Mouse (Mus musculus): ENCODE data around the gene Dmgdh. TPM values are rescaled to one million over a fixed set of nuclear protein-coding genes. Genes with fewer than 3 reads are reported as not detected.

Dmgdh gene
- not detected in 2 replicates for total RNA-seq (2015; ENCODE audit: low replicate concordance)
- total RNA-seq (2017; ENCODE audit: low replicate concordance) = not detected in 2 replicates

DNA sequence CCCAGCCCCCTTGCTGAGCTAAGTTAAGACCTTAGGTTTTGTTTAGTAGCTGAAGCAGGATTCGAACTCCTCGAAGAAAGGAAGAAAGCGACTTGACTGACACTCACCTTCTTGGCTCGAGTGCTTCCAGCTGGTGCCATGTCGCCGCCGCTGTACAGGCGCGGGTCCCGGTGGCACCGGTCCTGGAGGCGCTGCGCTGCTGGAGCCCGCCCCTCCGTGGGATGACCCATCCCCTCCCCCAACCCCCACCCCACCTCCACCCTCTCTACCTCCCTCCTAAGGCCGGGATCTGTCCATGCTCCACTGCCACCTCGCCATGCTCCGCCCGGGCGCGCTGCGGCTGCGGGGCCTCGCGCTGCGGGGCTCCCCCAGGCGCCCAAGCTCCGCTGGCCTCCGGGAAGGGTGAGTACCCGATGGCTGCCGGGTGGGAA lies at the start of gene Dmgdh, which contains the start of gene Bhmt2:
Dmgdh (plus strand) TSS at position 303 of the 431 bp plus-strand sequence.
Bhmt2 (minus strand) TSS at position 172 of the 431 bp plus-strand sequence.
- no peak for ATAC-seq (replicated peaks; ENCODE audit: low FRiP score, poor library complexity, severe bottlenecking)

DNA sequence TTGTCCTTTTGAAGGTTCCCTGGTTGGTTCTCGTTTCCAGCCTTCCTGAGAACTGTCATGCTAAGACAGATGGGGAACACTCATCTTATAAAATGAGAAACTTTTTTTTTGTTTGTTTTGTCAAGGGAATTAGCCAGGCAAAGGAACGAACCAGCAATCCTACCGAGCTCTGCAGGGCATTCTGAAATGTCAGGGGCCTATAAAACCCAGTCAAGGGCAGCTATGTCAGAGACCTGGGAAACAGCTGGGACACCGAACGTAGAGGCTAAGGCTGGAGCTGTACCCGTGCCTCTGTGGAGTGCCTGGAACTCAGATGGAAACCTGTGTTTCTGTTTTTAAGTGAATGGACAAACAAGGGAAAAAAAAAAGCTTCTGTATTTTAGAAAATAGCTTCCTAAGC lies 45.4 kb upstream of the Dmgdh start:
- no peak for ATAC-seq (replicated peaks; ENCODE audit: low FRiP score, poor library complexity, severe bottlenecking)

DNA sequence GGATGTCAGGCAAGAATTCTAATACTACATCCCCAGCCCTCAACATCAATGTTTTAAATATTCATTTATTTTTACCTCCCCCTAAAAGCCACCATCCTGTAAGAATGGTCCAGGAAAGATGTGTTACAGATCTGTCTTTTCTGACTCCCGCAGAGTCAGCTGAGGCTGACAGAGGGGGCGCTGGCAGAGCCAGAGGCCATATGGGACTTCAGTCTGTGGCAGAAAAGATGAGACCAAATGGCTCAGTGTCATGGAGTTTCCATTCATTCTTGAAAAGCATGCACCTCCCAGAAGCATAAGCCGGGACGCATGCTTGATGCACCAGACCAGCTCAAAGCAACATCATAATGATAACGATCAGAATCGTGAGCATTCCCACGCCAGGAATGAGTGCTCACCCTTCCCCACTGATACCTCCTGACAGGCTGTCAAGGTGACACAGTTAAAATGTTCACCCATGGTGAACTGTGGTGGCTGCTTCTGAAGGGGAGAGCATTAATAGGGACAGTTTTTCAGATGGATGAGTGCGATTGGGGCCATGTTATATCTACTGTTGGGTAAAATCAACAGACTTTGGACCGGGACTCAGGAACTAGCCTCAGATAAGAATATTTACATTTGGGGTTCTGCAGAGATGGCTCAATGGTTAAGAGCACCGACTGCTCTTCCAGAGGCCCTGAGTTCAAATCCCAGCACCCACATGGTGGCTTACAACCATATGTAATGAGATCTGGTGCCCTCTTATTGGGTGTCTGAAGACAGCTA lies 43.1 kb upstream of the Dmgdh start:
- ATAC-seq (replicated peaks; ENCODE audit: low FRiP score, poor library complexity, severe bottlenecking) = no peak

DNA sequence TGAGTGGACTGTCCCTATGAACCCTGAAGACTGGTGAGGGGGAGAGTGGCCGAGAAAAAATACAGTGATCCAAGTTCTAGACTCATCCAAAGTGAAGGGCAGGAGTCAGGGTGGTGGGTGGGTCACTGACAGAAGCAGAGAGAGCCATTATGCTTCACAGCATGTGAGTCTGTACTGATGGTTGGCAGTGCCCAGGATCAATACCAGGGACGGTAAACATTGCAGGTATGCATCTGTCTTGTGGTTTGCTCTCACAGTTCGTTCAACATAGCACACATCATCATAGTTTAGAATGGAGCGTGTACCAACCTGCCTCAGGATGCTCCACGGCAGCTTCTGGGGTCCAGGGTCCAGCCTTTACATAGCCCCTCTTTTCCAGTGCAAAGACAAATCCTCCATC lies 41.3 kb upstream of the Dmgdh start:
- ATAC-seq (replicated peaks; ENCODE audit: low FRiP score, poor library complexity, severe bottlenecking) = no peak; the same call in 1 of the 2 replicates

DNA sequence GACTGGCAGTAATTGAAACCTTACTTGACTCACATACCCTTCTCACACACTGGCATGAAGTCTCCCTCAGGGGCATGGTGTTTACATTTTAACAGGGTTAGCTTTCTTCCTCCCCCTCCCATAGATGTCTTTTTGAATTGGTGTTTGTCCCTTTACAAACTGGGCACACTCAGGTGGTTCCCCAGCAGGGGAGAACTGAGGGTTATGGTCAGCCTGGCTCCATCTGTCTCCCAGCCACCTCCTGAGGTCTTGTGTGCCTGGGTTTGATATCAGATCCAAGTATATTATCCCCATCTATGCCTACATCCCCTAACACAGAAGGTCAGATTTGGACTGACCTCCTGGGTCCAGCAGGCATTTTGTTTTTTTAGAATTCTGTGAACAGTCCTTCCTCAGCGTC lies 37.7 kb upstream of the Dmgdh start:
- ATAC-seq (replicated peaks; ENCODE audit: low FRiP score, poor library complexity, severe bottlenecking) = no peak

DNA sequence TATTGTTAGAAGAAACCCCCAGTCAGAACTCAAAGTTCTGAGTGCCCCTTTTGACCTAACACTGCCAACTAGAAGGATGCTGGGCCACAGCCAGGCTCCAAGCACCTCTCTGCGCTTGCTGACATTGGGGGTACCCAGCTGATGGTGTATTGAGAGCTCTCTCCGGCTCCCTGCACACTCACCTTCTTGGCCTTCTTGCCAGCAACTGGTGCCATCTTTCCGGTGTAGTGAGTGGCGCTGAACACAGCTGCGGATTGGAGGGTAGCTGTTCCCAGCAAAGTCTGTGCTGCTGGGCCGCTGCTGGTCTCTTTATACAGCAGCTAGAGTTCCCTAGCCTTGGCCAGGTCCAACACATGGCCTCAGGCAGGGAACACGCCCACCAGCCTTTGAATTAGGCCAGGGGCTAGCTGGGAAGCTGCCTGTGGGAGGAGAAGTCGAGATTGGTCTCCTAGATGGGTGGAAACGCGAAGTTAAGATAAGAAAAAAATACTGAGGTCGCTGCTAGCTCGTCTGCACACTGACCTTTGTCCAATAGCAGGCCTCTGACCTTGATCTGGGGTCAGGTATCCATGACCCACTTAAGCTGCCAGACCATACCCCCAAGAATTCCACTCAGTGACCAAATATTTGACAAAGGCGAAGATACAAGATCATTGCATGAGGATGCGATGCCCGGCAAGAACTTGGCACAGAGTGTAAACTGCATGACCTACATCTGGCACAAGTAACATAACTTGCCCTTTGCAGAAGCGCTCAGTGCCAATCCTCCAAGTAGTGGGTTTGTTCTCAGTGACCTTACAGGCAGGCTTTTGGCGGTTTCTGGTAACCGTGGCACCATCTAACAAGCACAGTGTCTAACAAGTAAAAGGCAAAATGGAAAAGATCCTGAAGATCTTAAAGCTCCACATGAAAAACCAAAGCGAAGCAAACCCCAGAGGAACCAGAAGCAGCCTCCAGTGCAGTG lies 36.7 kb upstream of the Dmgdh start, which contains the start of gene Bhmt:
Bhmt (minus strand) TSS at position 680 of the 964 bp plus-strand sequence.
- no peak for ATAC-seq (replicated peaks; ENCODE audit: low FRiP score, poor library complexity, severe bottlenecking)

DNA sequence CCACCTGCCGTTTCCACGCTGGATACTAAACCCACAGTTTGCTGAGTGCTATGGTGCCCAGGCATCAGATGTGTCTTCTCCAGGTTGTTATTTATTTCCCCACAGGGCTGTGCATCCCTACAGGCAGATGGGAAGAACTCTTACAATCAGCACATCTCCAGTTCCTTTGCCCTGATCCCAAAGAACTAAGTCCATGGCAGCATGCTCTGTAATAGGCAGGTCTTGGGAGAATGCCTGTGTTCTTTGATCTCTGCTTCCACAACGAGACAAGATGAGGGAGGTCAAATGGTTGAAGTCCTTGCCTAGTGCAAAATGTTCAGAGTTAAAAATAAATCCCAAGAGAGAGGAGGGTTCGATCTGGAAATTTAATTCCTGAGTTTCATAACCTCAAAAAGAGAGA lies 34.6 kb upstream of the Dmgdh start:
- ATAC-seq (replicated peaks; ENCODE audit: low FRiP score, poor library complexity, severe bottlenecking) = no peak

DNA sequence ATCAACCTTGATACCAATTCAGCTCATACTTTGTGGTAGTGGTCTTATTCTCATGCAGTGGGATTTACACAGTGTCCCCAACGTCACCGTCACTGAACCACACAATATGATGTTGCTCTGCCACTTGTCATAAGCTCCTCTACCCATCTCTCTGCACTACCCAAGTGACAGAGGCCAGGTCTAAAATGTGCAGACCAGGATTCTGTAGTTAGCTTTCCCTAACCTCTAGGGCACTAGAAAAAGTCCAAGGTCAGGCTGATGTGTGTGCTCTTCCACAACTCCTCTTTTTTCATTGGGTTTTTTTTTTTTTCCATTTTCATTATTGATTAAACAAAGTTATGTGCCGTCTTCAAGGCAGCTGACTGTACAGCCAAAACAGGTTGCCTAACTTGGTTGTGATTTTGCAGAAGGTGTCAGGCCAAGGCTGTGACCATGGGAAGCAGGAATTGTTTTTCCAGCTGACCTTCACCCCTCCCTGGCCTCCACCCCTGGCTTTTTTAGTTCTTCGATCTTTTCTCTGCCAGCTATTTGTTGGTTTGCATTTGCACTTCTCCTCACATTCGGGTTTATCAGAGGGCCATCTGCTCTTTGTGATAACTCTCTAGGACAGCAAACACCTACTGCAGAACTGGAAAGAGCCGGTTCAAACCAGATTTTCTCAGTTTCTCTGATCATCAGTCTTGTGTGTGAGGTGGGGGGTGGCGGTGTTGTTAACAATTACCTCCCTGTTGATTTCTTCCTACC lies 25.7 kb upstream of the Dmgdh start:
- no peak for ATAC-seq (replicated peaks; ENCODE audit: low FRiP score, poor library complexity, severe bottlenecking)

DNA sequence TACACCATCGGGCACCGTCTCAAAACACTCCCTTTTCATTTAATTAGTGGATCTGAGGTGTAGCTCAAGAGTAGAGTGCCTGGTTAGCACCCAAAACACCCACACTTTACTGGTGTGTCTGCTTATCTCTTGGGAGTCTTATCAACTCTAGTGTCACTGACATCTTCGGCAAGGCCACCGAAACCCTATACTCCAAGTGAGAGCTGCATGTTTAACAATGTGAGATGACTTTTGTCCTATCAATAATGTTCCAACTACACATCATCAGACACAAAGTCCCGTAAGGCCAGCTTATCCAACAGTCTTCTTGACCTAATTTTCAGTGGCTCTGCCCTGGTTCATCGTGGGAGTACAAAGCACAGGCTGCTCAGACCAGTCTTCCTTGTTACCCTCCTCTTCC lies 20.9 kb upstream of the Dmgdh start:
- ATAC-seq (replicated peaks; ENCODE audit: low FRiP score, poor library complexity, severe bottlenecking) = no peak

DNA sequence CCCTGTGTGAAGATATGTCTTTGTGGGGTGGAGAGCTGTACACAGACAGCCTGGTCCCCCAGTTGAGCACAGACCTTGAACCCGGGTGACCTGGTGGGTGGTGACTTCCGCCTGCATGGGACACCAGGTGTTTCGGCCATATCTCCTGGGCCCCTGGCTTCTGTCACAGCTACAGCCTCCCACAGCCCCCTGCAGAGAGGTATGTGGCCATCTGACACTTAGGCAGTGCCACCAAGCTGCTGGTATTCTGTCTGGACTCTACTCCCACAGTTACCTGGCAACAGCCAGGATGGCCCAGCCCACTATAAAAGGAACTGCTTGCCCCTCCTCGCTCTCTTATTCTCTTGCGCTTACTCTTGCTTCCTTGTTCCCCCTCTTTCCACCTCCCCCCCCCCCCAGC lies 16.3 kb upstream of the Dmgdh start:
- no peak for ATAC-seq (replicated peaks; ENCODE audit: low FRiP score, poor library complexity, severe bottlenecking)

DNA sequence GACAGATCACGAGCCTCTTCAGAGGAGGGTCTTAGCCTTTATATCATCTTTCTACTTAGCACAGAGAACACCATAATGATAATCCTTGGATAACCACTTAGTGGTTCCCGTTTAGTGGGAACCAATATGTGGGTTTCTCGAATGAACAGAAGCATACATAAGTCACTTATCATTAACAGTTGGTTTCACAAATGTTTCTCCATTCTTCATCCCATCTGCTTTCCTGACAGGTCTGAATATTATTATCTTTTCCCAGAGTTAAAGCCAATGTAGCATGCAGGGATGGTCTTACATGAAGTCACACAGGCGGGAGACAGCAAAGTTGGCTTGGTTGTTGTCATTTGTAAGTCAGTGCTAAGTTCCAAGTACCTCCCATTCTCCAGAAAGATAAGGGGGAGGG lies 6.6 kb upstream of the Dmgdh start:
- no peak for ATAC-seq (replicated peaks; ENCODE audit: low FRiP score, poor library complexity, severe bottlenecking)

DNA sequence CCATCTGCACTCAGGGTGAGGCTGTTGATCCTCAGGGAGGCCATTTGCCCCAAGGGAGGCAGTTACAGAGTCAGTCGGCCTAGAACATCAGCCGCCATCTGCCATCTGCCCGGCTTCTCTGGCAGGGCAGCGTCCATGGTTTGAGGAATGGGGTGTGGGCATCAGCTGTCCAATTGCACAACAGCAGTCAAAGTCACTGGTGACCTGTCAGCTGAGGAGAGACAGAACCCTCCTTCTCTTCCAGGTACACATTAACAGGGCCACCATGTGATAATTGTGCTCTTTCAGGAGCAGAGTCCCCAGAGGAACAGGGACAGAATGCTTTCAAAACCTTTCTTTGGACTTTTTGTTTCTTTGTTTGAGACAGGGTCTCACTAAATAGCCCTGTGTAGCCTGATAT lies 1.9 kb upstream of the Dmgdh start:
- ATAC-seq (replicated peaks; ENCODE audit: low FRiP score, poor library complexity, severe bottlenecking) = no peak

DNA sequence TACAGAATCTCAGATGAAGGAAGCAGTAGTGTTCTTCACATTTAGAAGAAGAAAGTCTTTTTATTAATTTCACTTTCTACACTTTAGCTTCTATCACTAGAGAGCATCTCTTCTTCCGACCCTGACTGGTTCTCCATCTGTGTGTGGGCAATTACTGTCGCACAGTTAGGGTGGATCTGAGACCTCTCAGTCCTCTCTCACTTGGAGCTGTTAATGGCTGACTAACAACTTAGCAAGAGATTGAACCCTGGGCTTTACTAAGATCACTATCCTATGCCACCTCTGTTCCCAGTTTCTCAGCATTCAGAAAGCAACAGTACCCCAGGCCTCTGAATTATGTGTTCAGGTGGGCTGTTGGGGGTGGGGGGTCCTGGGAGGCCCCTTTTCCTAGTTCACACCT lies 937 bp upstream of the Dmgdh start:
- no peak for ATAC-seq (replicated peaks; ENCODE audit: low FRiP score, poor library complexity, severe bottlenecking)

DNA sequence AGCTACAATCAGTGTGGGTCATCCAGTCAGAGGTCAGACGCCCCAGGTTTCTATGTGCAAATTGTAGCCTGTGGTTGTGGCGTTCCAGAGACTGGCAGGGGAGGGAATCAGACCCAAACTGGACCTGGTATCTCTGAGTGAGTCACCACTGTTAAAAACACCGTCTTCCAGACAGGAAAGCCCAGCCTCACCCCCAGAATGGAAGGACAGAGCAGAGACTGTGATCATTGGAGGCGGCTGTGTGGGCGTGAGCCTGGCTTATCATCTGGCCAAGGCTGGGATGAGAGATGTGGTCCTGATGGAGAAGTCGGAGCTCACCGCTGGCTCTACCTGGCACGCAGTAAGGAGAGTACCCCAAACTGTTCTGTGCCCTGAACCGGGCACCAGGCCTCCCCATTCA lies 2.6 kb downstream of the Dmgdh start:
- ATAC-seq (replicated peaks; ENCODE audit: low FRiP score, poor library complexity, severe bottlenecking) = no peak

DNA sequence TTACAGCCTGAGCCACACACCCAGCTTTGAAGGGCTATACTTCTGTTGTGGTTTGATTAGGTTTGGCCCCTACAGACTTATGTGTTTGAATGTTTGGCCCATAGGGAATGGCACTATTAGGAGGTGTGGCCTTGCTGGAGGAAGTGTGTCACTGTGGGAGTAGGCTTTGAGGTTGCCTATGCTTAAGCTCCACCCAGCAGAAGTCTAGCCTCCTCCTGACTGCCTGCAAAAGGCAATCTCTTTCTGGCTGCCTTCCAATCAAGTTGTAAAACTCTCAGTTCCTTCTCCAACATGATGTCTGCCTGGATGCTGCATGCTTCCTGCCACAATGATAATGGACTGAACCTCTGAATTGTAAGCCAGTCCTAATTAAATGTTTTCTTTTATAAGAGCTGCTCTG lies 9.1 kb downstream of the Dmgdh start:
- no peak for ATAC-seq (replicated peaks; ENCODE audit: low FRiP score, poor library complexity, severe bottlenecking)

DNA sequence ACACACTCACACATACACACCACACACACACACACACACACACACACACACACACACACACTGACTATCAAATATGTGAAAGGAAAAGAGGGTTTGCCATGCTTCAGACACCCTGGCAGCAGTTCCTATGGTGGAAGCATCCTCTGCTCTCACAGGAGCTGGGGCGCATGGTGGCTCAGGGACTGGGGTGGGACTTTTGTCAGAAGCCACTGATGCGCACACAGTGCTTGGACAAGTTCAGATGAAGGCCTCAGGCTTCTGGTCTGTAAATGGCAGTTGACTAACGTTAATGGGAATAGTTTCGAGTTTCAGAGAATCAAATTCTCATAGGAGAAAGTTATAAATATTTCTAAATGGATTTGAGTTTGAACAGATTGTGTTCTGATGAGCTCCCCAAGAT lies 11.0 kb downstream of the Dmgdh start:
- ATAC-seq (replicated peaks; ENCODE audit: low FRiP score, poor library complexity, severe bottlenecking) = no peak

DNA sequence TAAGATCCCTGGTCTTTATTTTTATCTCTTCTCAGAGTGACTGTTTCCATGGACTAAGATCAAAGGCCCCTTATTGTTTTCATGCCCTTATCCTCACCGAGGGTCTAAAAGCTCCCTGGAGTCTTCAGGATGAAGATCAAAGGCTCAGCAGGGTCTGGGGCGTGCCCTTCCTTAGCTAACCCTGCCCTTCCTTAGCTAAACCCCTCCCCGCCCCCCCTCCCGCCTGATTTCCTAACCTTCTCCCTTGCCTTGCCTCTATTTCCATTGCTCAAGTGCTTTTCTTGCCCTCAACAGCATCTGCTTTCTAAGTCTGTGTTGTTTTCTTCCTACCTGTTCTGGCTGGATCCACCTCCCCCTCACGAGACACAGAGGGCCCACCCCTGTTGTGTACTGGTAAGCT lies 13.1 kb downstream of the Dmgdh start:
- no peak for ATAC-seq (replicated peaks; ENCODE audit: low FRiP score, poor library complexity, severe bottlenecking)

DNA sequence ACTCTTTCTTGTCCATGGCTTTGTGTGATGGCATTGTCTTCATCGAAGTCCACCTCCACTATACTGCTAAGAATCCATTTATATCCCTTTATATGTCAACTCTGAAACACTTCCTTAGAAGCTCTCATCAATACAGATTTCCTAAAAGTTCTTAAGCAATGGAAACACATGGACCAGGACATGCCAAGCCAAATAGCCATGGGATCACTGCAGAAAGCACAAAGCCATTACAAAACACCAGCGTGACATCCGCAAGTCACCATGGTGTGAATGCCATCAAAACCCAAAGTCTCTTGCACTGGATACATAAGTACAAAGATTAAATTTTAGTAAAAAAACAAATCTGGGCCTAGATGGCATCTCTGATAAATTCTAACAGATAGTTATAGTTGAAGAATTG lies 15.3 kb downstream of the Dmgdh start:
- ATAC-seq (replicated peaks; ENCODE audit: low FRiP score, poor library complexity, severe bottlenecking) = no peak

DNA sequence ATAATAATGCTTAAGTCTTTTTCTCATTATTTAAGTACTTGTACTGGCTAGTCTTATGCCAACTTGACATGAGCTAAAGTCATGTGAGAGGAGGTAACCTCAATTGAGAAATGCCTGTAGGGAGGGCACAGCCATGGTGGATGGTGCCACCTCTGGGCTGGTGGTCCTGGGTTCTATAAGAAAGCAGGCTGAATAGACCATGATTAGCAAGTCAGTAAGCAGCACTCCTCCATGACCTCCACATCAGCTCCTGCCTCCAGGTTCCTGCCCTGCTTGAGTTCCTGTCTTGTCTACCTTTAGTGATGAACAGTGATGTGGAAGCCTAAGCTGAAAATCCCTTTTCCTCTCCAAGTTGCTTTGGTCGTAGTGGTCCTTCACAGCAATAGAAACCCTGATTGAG lies 16.6 kb downstream of the Dmgdh start:
- no peak for ATAC-seq (replicated peaks; ENCODE audit: low FRiP score, poor library complexity, severe bottlenecking)

DNA sequence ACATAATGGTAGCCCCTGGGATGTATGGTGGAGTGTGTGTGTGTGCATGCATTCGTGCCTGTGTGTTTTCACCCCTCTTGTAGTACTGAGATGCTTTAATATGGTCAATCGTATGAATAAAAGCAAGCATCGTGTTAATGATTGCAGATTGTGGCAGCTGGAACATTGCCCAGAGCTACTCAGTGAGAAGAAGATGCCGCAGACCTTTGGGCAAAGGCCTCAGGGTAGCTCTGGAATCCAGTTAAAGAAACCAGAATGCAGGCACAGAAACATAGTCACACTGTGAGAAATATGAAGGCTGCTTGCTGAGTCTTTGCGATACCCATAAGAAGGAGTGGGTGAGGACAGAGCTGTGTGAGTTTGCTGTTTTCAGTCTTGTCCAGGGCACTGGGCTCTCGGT lies 24.6 kb downstream of the Dmgdh start:
- ATAC-seq (replicated peaks; ENCODE audit: low FRiP score, poor library complexity, severe bottlenecking) = no peak
